Mouse (Mus musculus) intestine, postnatal 0 days (tissue): Measurements from ENCODE around the gene Polr2h. TPM values are rescaled to one million over a fixed set of nuclear protein-coding genes. Genes with fewer than 3 reads are reported as not detected.
A peak's percentile ranks its signal among the peaks of the same experiment; 100 is the strongest.

ENCODE experiments used
- ATAC-seq: fragments of 200-750 bp; cut with Nextera tagmentation; 2 replicates; pipeline ENCODE4 v1.8.0; 2017; ENCODE audit warnings: mild to moderate bottlenecking, moderate TSS enrichment, moderate library complexity
- H3K27ac ChIP-seq: fragments of 300-500 bp; sonication (generic); 2 replicates; pipeline ENCODE4 v1.5.1; 2014; ENCODE audit warnings: mild to moderate bottlenecking, low read depth, low read length, moderate library complexity
- H3K27me3 ChIP-seq: fragments of 300-500 bp; sonication (generic); replicated peaks from 2 replicates; pipeline ENCODE4 v1.6.1; 2014; ENCODE audit warnings: low read length, mixed read lengths; ENCODE audit not compliant: control insufficient read depth, insufficient read depth
- H3K36me3 ChIP-seq: fragments of 300-500 bp; sonication (generic); 2 replicates; pipeline ENCODE4 v1.6.1; 2014; ENCODE audit warnings: mild to moderate bottlenecking, moderate library complexity; ENCODE audit not compliant: control insufficient read depth, insufficient read depth
- H3K4me1 ChIP-seq: fragments of 300-500 bp; sonication (generic); replicated peaks from 2 replicates; pipeline ENCODE4 v1.6.1; 2014; ENCODE audit warnings: antibody characterized with exemption, low read length, mixed read lengths; ENCODE audit not compliant: control insufficient read depth, insufficient read depth
- H3K4me2 ChIP-seq: fragments of 300-500 bp; sonication (generic); replicated peaks from 2 replicates; pipeline ENCODE4 v1.6.1; 2014; ENCODE audit warnings: low read depth, mild to moderate bottlenecking, moderate library complexity
- H3K4me3 ChIP-seq: fragments of 300-500 bp; sonication (generic); 2 replicates; pipeline ENCODE4 v1.5.1; 2014; ENCODE audit warnings: low read depth, low read length
- H3K9ac ChIP-seq: fragments of 300-500 bp; sonication (generic); 2 replicates; pipeline ENCODE4 v1.6.1; 2014; ENCODE audit warnings: mild to moderate bottlenecking, low read depth, low read length
- H3K9me3 ChIP-seq: fragments of 300-500 bp; sonication (generic); 2 replicates; pipeline ENCODE4 v1.6.1; 2016; ENCODE audit warnings: mixed run types; ENCODE audit not compliant: control insufficient read depth
- CTCF ChIP-seq: sonication (generic); IDR thresholded peaks from 2 replicates; pipeline ENCODE4 v1.5.1; 2016; ENCODE audit warnings: low read depth, mild to moderate bottlenecking, control low read depth, antibody characterized with exemption, moderate library complexity
- WGBS: fragments of 180-500 bp; shearing (Covaris S2); extraction: QIAGEN DNeasy Blood & Tissue Kit; methylation state at CpG from one replicate; pipeline ENCODE4 v1.1.7; 2014; 5-methylcytosine and 5-hydroxymethylcytosine counted together
- polyA plus RNA-seq: library from polyadenylated mRNA; unstranded; fragments of >200 nt; fragmentation: Nextera tagmentation; extraction: Ambion mirVana; gene quantifications from 2 replicates; pipeline ENCODE4 v1.2.1, GENCODE M21; 2015

Polr2h gene
- polyA plus RNA-seq, 1 experiment from 2014 or later = 52.9 TPM

- peak overlapping the region; percentile 93 for H3K4me3 ChIP-seq
- H3K27me3 ChIP-seq = no peaks in the 10 kb centered on the region
- no peaks in the 10 kb centered on the region for H3K9me3 ChIP-seq
- peak overlapping the region; percentile 98 for H3K27ac ChIP-seq
- TF ChIP-seq CTCF = no peak
- WGBS = 1% methylated on average over 14 of the region's 14 CpGs
- no peaks in the 10 kb centered on the region; the same call in 1 of the 2 replicates for H3K4me1 ChIP-seq
- peaks cover 34% of the 10 kb centered on the region for H3K36me3 ChIP-seq
- H3K9ac ChIP-seq = peak overlapping the region; percentile 95
- ATAC-seq = peak; percentile 55
- peak overlapping the region; percentile 78 for H3K4me2 ChIP-seq
These were observed 43.7 kb upstream of the Polr2h start for GRCm38 (mm10) chr16:20673706-20674303.

GRCm38 (mm10) chr16:20675213-20675612, 42.3 kb upstream of the Polr2h start:
- no peak for TF ChIP-seq CTCF
- Histone ChIP-seq H3K4me1 (no peaks in the 10 kb centered on the region; the same call in 1 of the 2 replicates), H3K4me3 (peak overlapping the region; percentile 93; the same call in 1 of the 2 replicates), H3K36me3 (peaks cover 48% of the 10 kb centered on the region), H3K27me3 (no peaks in the 10 kb centered on the region), H3K4me2 (peak overlapping the region; percentile 78; the same call in 1 of the 2 replicates), H3K9me3 (no peaks in the 10 kb centered on the region), H3K27ac (peak overlapping the region; percentile 2; the same call in 1 of the 2 replicates), H3K9ac (no peak overlapping the region)
- ATAC-seq = no peak
- 75% methylated on average over 6 of the region's 6 CpGs for WGBS

- ATAC-seq = no peak
- no peak overlapping the region for H3K27ac ChIP-seq
- 56% methylated on average over 4 of the region's 4 CpGs for WGBS
- H3K36me3 ChIP-seq = peaks cover 63% of the 10 kb centered on the region
- no peaks in the 10 kb centered on the region for H3K27me3 ChIP-seq
- no peak overlapping the region for H3K9ac ChIP-seq
- H3K4me1 ChIP-seq = no peaks in the 10 kb centered on the region; the same call in 1 of the 2 replicates
- peak; percentile 29; the same call in 1 of the 2 replicates for TF ChIP-seq CTCF
- H3K9me3 ChIP-seq = no peaks in the 10 kb centered on the region
- no peak overlapping the region for H3K4me2 ChIP-seq
- no peak overlapping the region for H3K4me3 ChIP-seq
These were observed 40.8 kb upstream of the Polr2h start for GRCm38 (mm10) chr16:20676702-20677101.

- H3K36me3 ChIP-seq = peaks cover 70% of the 10 kb centered on the region
- H3K9me3 ChIP-seq = no peaks in the 10 kb centered on the region
- no peak for TF ChIP-seq CTCF
- H3K27ac ChIP-seq = no peak overlapping the region
- H3K4me2 ChIP-seq = no peak overlapping the region
- no peaks in the 10 kb centered on the region for H3K27me3 ChIP-seq
- H3K9ac ChIP-seq = no peak overlapping the region; the same call in 1 of the 2 replicates
- no peak for ATAC-seq
- H3K4me3 ChIP-seq = no peak overlapping the region
- H3K4me1 ChIP-seq = no peaks in the 10 kb centered on the region; the same call in 1 of the 2 replicates
- WGBS = 82% methylated on average over 5 of the region's 5 CpGs
These were observed 40.1 kb upstream of the Polr2h start for GRCm38 (mm10) chr16:20677380-20677779.

- H3K27ac ChIP-seq = no peak overlapping the region; the same call in 1 of the 2 replicates
- TF ChIP-seq CTCF = no peak
- no peak overlapping the region for H3K4me3 ChIP-seq
- no peak overlapping the region for H3K4me2 ChIP-seq
- H3K27me3 ChIP-seq = no peaks in the 10 kb centered on the region
- peaks cover 78% of the 10 kb centered on the region for H3K36me3 ChIP-seq
- no peaks in the 10 kb centered on the region for H3K9me3 ChIP-seq
- no peak for ATAC-seq
- no peaks in the 10 kb centered on the region; the same call in 1 of the 2 replicates for H3K4me1 ChIP-seq
- WGBS = 55% methylated on average over 10 of the region's 10 CpGs
- no peak overlapping the region for H3K9ac ChIP-seq
These were observed 39.3 kb upstream of the Polr2h start for GRCm38 (mm10) chr16:20677974-20678675.

GRCm38 (mm10) chr16:20690774-20691173, 26.7 kb upstream of the Polr2h start:
- H3K27ac ChIP-seq = no peak overlapping the region
- peaks cover 61% of the 10 kb centered on the region for H3K36me3 ChIP-seq
- no peak for ATAC-seq
- H3K9ac ChIP-seq = no peak overlapping the region
- no peak for TF ChIP-seq CTCF
- no peak overlapping the region for H3K4me2 ChIP-seq
- no peaks in the 10 kb centered on the region for H3K4me1 ChIP-seq
- WGBS = 82% methylated on average over 3 of the region's 3 CpGs
- H3K27me3 ChIP-seq = no peaks in the 10 kb centered on the region
- no peak overlapping the region for H3K4me3 ChIP-seq
- no peaks in the 10 kb centered on the region for H3K9me3 ChIP-seq
